Mouse (Mus musculus) adrenal gland, adult 8-10 months (tissue): ENCODE results near the gene Aifm1. TPM values are rescaled to one million over a fixed set of nuclear protein-coding genes. Genes with fewer than 3 reads are reported as not detected.

Source experiments
- DNase-seq: peaks from one replicate; pipeline ENCODE4 v3.0.0; 2022
- total RNA-seq, 4 experiments: library from RNA; stranded (reverse); gene quantifications; 2 replicates each; pipeline ENCODE4 v1.2.4; 2022

The Aifm1 gene
- total RNA-seq, result 100 to 1,000 TPM; 126 to 260 (median 176) TPM

DNA sequence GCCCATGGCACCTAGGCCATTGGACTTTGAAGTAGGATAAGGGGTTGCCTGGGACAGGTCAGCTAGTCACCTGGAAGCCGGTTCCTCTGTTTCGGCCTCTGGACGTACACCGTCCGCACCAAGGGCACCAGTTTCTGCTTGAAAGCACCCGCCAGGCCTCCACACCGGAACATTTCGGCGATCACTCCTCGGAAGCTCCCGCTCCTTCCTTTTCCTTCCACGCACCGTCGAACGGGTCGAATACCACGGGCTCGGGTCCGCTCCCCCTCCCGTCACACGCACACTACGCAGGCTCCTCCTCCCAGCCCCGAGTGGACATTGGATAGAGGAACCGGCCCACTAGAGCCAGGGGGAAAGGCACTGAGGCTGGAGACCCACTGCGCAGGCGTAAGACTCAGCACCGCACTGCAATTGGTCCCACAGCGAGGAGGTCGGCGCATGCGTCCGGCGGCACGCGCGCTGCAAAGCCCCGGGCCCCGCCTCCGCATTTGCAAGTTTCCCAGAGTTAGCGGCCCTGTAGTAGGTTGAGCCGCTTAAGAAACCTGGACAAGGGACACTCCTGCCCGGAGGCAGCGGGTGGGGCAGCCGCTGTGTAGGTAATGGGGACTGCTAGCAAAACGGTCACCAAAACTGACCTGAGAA lies at the start of gene Aifm1:
Gene Aifm1 (minus strand): TSS at position 398 of the 642 bp plus-strand sequence.
- peak; percentile 93 for DNase-seq

DNA sequence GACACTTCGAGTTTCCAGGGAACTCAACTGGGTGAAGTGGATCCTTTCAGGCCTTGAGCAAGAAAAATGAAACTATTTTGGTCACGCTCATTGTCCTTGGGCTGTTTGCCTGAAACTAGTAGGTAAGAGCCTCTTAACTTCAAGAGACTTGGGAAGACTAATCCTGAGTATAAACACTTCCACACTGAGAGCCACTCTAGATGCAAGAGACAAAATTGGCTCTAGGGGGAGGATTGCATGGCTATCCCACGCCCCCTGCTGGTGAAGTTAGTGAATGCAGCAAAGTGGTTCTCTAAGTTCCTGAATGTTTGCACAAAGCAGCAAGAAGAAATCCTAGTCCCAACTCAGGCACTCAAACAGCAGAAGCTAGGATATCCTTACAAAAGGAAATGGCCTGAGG lies 18.8 kb upstream of the Aifm1 start:
- peak; percentile 55 for DNase-seq

- no peak for DNase-seq
Measured at GRCm38 (mm10) chrX:48526435-48526834, 13.1 kb upstream of the Aifm1 start.

- DNase-seq, result no peak
Measured at GRCm38 (mm10) chrX:48525866-48526265, 12.5 kb upstream of the Aifm1 start.

DNA sequence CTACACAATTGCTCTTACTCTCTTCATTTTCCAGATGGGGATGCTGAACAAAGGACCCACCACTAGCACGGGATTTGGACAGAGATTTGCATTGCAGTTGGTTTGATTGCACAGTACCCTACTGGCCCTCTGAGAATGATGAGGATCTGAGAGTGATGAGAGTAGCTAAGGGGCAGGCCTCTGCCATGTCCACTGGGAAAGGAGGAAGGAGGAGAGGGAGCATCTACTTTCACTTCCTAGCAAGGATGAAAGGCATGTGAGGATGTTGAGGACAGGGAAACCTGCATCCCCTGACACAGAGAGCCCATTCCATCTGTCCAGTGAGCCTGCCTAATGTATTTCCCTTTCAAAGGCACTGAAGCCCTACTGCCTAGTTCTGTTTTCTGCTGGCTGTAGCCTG lies 12.0 kb upstream of the Aifm1 start:
- no peak for DNase-seq

- DNase-seq, result no peak
Measured at GRCm38 (mm10) chrX:48523512-48523911, 10.1 kb upstream of the Aifm1 start.

- peak; percentile 47 for DNase-seq
Measured at GRCm38 (mm10) chrX:48521651-48522050, 8.3 kb upstream of the Aifm1 start.

GRCm38 (mm10) chrX:48519549-48520085 lies 6.3 kb upstream of the Aifm1 start:
- DNase-seq, result no peak

GRCm38 (mm10) chrX:48518808-48519548 lies 5.6 kb upstream of the Aifm1 start, which contains the start of gene Rab33a:
TSS of gene Rab33a (plus strand) at chrX:48519285.
- DNase-seq, result no peak

GRCm38 (mm10) chrX:48518211-48518807 lies 4.9 kb upstream of the Aifm1 start:
- no peak for DNase-seq

GRCm38 (mm10) chrX:48513824-48514223 lies 461 bp upstream of the Aifm1 start:
- DNase-seq, result no peak

DNA sequence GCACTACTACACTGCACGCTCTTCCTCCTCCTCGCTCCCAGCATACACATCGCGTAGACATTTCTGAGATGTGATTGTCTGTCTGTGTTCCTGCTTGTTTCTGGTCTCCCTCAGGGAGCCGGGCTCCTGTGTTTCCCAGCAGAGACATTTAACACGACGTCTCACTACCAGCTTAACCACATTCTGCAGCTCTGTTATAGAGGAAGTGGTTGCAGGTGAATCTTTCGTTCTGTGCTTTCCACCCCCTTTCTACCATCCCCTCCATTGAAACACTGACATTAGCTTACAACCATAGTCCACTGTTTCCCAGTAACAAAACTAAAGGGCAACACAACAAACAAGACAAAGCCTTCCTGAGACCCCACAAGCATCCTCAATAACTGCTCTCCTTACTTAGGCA lies 19.6 kb downstream of the Aifm1 start:
- DNase-seq, result no peak

DNA sequence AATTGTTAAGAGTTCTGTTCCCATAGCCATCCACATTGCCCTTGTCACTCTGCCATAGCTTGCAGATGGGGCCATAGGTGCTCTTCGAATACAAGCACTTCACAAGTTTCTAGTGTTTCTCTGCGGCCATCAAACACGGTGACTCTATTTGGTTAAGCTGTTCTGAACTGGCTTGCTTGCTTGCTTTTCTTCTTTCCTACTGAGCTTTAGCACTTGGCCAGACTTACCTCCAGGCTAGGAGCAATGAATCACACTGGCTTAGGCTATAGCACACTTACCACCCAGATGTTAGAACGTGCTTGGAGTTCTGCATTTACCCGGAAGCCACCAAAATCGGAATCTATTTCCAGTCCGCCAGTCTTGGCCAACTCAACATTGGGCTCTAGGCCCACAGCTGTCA lies 31.7 kb downstream of the Aifm1 start:
- no peak for DNase-seq

GRCm38 (mm10) chrX:48481095-48481494 lies 32.3 kb downstream of the Aifm1 start:
- DNase-seq, result no peak

GRCm38 (mm10) chrX:48467355-48467946 lies 45.9 kb downstream of the Aifm1 start:
- no peak for DNase-seq

DNA sequence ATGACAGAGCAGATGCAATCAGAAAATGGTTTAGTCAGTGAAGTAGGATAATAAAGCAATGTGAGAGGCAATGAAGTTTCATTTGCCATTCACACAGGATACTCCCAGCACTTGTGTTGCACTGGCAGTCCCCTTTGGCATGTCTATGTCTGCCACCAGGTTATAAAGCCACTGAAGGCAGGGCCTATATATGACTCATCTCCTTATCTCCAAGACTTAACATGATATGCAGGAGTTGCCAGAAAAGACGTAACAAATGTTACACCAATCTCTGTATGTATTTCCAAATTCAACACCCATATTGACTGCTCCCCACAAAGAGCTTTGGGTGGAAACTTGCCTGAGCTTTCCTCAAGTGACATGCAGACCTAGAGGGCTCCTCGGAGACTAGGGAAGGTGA lies 47.2 kb downstream of the Aifm1 start:
- no peak for DNase-seq

GRCm38 (mm10) chrX:48464436-48464835 lies 48.9 kb downstream of the Aifm1 start:
- peak; percentile 63 for DNase-seq

DNA sequence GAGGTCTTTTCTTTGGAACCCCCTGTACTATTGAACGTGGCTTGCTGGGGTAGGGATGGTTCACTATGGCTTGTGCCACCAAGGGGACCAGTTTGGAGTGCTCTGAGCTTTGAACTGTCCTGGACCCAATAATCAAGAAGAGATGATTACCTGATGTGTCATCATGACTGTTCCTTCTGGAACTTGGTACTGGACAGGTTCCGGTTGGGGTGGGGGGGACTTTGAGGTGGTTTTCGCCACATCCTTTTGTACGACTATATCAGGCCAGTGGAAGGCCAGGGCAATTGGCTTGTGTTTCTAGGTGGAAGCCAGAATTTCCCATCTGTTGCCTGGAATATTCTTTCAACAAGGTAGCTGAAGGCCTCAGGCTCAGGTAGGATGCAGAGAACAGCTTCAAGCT lies 49.7 kb downstream of the Aifm1 start:
- no peak for DNase-seq

DNA sequence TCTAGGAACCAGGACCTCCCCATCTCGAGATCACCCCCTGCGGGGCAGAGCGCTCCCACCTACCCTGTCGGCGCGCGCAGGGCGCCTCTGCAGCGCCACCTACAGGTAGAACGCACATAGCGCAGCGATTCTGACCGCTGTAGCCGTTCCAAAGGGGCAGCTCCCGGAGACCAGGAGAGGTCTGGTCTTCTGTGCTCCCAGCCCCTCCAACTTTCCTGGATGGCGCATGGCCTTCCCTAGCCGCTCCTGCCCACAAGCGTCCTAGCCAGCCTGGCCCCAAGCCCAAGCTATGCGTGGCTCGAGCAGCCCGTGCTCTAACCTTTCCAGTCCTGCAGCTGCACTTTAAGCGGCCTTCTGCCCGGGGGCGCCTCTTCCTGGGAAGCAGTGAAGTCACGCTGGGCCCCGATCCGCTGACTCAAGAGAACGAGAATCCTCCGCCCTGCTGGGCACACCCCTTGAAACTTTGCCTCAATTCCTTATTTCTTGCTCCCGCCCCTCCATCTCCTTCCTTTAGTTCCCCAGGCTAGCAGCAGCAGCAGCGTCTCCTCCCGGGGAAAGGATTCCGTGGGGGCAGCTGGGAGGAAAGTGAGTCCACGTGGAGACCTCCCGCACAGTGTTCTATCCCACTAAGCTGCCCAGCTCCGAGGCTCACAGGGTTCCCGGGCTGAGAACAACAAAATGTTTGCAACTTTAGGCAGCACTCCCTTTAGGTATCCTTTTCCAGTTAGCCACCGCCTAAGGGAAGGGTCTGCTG lies 50.4 kb downstream of the Aifm1 start, which contains the start of gene Elf4:
Gene Elf4 (minus strand): TSS at position 379 of the 754 bp plus-strand sequence.
- peak; percentile 33 for DNase-seq

GRCm38 (mm10) chrX:48462297-48462696 lies 51.1 kb downstream of the Aifm1 start:
- DNase-seq, result no peak

DNA sequence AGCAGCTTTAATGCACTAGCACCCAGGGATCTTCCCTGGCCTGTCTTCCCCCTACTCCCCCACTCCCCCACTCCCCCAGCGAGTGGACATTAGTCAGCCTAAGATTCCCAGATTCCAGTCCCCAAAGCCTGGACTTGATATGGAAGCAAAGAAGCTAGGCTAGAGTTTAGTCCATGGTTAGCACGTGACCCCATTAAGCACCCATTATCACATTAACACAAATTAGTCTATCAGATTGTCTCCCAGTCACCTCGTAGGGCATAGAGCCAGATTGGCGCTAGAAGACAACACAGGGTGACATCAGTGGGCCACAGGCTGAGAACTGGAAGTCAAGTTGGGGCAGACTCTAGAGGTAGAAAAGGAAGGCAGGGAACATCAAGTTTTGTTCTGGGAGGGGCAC lies 52.4 kb downstream of the Aifm1 start:
- DNase-seq, result no peak

DNA sequence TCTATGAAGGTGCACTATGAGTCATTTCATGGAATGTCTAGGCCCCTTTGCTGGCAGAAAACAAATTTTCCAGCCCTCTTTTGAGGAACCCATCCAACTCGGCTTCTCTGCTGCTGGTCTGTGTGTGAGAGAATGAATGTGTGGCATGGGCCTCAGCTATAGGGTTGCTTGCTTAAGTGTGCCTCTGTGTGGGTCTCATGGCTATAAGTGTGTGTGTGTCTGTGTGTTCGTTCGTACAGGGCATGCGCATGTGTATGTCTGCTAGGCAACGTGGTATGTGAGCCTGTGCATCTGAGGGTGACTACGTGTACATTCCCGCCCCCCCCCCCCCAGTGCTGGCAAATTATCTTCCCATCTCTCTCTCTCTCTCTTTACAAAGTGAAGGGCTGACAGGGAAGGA lies 52.9 kb downstream of the Aifm1 start:
- DNase-seq, result no peak
